Mouse (Mus musculus) testis, adult 2 months (tissue): ENCODE measurements at regions not wholly inside any gene's neighbourhood (a gene's known extent, or its start where the extent isn't known, plus 50 kb on each side); places are given as distances from the start of the nearest gene placed in this dataset.
"Not testable (repeated sequence)": the region's sequence is repeated elsewhere in the genome, so short reads cannot be mapped to it uniquely, and the experiment has no call there.

Experiments
- H3K27ac ChIP-seq: fragments of 200-500 bp; 2 replicates; pipeline ENCODE4 v1.5.1; 2012; ENCODE audit warnings: low read depth, low read length; ENCODE audit not compliant: control insufficient read depth, insufficient read depth
- H3K27me3 ChIP-seq: fragments of 200-500 bp; 2 replicates; pipeline ENCODE4 v1.6.1; 2012; ENCODE audit warnings: mild to moderate bottlenecking, low read length, moderate library complexity; ENCODE audit not compliant: control insufficient read depth, insufficient read depth
- H3K36me3 ChIP-seq: fragments of 200-500 bp; 2 replicates; pipeline ENCODE4 v1.6.1; 2012; ENCODE audit warnings: mild to moderate bottlenecking, low read length; ENCODE audit not compliant: control insufficient read depth, insufficient read depth
- H3K4me1 ChIP-seq: fragments of 200-500 bp; 2 replicates; pipeline ENCODE4 v1.6.1; 2012; ENCODE audit warnings: low read length; ENCODE audit not compliant: control insufficient read depth, insufficient read depth
- H3K4me3 ChIP-seq: fragments of 200-500 bp; 2 replicates; pipeline ENCODE4 v1.5.1; 2012; ENCODE audit warnings: low read depth, mild to moderate bottlenecking, low read length, moderate library complexity, mixed read lengths; ENCODE audit not compliant: control insufficient read depth
- CTCF ChIP-seq: fragments of 200-500 bp; IDR thresholded peaks from 2 replicates; pipeline ENCODE4 v1.5.1; 2012; ENCODE audit warnings: low read depth, mild to moderate bottlenecking, inconsistent platforms, low read length, moderate library complexity; ENCODE audit not compliant: control insufficient read depth, insufficient read depth, insufficient replicate concordance
- POLR2A ChIP-seq: fragments of 200-500 bp; IDR thresholded peaks from 2 replicates; pipeline ENCODE4 v1.6.1; 2012; ENCODE audit warnings: low read depth, mild to moderate bottlenecking, inconsistent platforms, low read length, moderate library complexity; ENCODE audit not compliant: control insufficient read depth

DNA sequence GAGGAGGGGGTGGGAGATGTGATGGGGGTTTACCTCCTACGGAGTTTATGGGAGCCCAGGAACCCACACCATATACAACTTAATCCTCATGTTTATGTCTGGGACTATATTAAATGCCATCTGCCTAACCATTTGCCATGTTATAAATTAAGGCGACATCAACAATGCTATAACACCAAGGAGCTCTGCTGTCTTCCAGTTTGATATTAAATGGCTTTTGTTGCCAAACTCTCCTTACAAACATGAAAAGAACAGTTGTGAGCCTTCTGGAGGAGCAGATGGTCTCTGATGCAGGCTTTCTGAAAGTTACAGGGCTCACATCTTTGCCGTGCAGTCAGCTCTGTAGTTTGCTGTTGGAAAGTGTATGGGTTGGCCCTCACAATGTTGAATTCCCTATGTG lies 470.3 kb upstream of the Sall1 start:
- Histone ChIP-seq H3K27ac (no peak overlapping the region), H3K4me1 (no peaks in the 10 kb centered on the region), H3K4me3 (no peak overlapping the region), H3K36me3 (no peaks in the 10 kb centered on the region), H3K27me3 (no peaks in the 10 kb centered on the region)
- TF ChIP-seq CTCF (no peak), POLR2A (no peak)

DNA sequence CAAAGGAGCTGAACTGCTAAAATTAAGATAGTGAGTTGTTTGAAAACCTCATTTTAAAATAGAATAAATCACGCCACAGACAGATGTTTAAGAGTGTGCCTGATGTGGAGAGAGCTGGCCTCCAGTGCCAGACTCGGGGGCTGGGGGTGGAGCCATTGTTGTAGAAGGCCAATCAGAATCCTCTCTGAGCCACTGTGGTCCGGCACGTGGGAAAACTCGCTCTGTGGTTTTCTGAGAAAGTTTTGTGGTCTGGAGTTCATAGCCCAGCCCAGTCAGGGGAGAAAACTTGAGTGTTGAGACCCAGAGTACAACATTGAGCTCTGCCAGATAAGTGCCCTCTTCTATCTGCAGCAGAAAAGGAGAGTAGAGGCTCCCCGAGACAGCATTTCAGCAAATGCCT lies 463.7 kb upstream of the Sall1 start:
- peaks cover 2% of the 10 kb centered on the region; the same call in 1 of the 2 replicates for H3K4me1 ChIP-seq
- H3K27ac ChIP-seq: no peak overlapping the region
- no peaks in the 10 kb centered on the region for H3K27me3 ChIP-seq
- H3K4me3 ChIP-seq: peak overlapping the region; percentile 0; the same call in 1 of the 2 replicates
- TF ChIP-seq POLR2A: no peak
- TF ChIP-seq CTCF: no peak
- no peaks in the 10 kb centered on the region for H3K36me3 ChIP-seq

DNA sequence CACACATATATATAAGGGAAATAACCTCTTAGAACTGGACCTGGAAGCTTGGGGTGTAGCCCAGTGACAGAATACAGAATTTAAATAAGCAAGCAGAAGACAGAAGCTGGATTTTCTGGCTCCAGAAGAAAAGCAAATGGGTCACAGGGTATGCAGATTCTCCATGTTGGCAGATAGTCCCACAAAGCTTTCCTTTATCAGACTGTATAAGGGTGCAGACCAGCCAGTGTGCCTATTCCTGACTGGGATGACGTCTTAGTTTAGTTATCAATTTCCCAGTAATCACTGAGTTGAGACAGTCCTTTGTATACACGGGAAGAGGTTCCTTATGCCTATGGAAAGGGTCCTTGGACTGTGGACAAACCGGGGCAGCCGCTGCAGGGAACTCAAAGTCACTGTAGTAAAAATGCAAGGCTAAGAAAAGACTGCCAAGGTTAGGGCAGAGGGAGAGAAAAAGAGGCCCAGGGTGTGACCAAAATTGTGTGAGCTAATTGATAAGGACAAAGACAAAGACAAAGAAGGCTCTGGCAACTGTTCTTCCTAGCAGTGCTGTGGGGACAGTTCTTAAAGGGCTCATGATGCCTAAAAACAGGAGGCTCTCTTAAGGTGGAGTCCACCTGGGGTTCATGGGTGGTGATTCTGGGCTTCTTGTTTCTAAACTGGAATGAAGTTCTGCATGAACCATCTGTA lies 459.7 kb upstream of the Sall1 start:
- H3K4me3 ChIP-seq: no peak overlapping the region
- H3K4me1 ChIP-seq: peaks cover 2% of the 10 kb centered on the region; the same call in 1 of the 2 replicates
- H3K27ac ChIP-seq: no peak overlapping the region
- H3K27me3 ChIP-seq: no peaks in the 10 kb centered on the region
- H3K36me3 ChIP-seq: no peaks in the 10 kb centered on the region
- no peak for TF ChIP-seq CTCF

DNA sequence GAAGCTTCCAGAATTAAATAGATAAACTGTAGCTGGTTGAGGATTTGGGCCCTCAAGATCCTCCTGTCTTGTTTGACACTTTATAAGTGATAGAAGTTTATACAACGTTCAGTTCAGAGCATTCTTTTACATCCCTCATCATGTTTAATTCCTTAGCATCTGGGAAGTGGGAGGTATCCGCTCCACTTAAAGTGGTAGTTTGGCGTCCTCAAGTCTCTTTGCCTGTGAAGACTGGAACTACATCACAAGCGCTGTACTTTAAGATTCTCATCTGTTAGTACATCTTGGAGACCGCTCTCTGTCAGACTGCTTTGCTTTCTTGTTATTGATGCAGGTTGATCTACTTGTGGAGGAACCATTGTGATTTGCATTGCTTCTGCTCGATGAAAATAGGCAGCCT lies 459.1 kb upstream of the Sall1 start:
- TF ChIP-seq CTCF (no peak), POLR2A (no peak)
- no peak overlapping the region for H3K4me3 ChIP-seq
- no peaks in the 10 kb centered on the region for H3K36me3 ChIP-seq
- no peaks in the 10 kb centered on the region for H3K27me3 ChIP-seq
- no peak overlapping the region for H3K27ac ChIP-seq
- H3K4me1 ChIP-seq: peaks cover 2% of the 10 kb centered on the region; the same call in 1 of the 2 replicates

DNA sequence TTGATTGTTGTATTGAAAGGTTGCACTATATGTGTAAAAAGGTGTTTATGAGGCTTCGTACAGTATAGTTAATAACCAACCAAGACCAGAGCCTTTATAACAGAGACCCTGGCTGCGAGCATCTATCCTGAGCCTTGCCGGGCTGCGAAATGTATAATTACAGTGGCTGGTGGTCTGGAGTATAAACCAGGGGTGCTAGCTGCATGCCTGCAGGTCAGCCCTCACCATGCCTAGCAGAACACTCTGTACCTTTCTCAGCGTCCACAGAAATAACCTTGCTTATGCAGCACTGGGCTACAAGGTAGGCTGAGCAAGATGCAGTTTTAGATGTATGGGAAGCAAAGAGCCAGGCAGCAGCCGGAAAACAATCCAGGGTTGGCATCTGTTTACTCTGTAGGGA lies 457.8 kb upstream of the Sall1 start:
- Histone ChIP-seq H3K4me3 (no peak overlapping the region), H3K27ac (no peak overlapping the region), H3K27me3 (no peaks in the 10 kb centered on the region), H3K4me1 (no peaks in the 10 kb centered on the region), H3K36me3 (no peaks in the 10 kb centered on the region)
- no peak for TF ChIP-seq POLR2A
- no peak for TF ChIP-seq CTCF

DNA sequence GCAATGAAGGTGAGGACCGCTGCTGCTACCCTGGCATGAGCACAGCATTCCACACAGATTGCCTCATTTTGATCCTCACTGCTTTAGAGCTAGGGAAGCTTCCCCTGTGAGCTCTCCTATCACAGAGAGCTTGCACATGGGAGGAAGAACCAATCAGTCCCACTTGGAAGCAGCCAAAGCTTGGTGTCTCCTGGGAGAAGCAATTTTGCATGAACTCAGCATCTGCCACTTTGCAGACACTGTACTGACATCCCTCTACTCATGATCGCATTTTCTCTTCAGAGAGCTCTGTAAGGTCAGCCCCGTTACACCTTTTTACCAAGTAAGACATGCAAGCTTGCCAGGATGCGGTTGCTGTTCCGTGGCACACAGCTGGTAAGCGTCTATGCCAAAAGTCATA lies 455.9 kb upstream of the Sall1 start:
- H3K27ac ChIP-seq: no peak overlapping the region
- no peak for TF ChIP-seq CTCF
- no peak for TF ChIP-seq POLR2A
- no peaks in the 10 kb centered on the region for H3K4me1 ChIP-seq
- no peak overlapping the region for H3K4me3 ChIP-seq
- H3K27me3 ChIP-seq: no peaks in the 10 kb centered on the region
- no peaks in the 10 kb centered on the region for H3K36me3 ChIP-seq

DNA sequence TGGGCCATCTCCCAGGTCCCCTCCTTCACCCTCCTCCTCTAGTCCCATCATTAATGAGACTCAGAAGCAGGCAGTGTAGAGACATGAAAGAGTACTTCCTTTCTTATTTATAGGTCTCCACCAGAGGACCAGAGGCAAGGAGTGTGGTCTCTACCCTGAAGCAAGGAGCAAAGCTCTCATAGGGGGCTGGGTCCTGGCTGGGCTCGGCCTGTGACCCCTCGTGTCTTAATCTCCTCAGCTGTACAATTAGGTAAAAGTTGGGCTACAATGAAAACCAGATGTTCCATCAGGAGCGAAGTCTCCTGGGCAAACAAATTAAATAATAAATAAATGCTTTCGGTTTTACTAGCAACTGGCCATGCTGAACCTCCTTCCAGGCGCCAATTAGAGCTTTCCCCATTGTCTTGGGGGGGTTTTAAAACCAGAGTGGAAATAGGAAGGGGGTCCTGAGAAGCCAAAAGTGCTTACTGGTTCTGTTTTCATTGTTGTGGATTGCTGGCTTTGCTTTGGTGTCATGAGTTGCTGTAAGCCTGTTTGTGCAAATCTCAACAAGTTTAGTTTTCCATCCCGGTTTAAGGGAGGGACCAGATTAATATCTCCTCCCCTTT lies 454.2 kb upstream of the Sall1 start:
- Histone ChIP-seq H3K27ac (no peak overlapping the region), H3K36me3 (no peaks in the 10 kb centered on the region)

DNA sequence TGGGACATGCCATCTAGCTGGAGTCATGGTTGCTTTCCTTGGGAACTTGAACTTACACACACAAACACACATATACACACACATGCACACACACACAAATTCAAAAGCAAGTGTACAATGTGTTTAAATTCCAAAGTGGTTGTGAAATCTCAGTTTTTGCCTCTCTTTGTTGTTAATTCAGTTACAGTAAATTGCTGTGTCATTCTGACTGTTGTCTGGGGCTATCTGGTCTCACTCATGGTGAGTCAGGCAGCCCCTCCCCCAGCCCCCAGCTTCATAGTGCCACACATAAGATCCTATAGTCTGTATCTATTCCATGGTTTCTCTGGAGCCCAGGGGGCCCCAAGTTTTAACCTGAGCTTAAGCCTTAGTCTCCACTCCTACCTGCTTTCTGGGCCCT lies 448.4 kb upstream of the Sall1 start:
- Histone ChIP-seq H3K4me3 (no peak overlapping the region), H3K4me1 (no peaks in the 10 kb centered on the region), H3K27ac (no peak overlapping the region), H3K36me3 (no peaks in the 10 kb centered on the region), H3K27me3 (no peaks in the 10 kb centered on the region)
- no peak for TF ChIP-seq CTCF

More for the DNA sequence above, 454.2 kb upstream of the Sall1 start:
- H3K4me3 ChIP-seq: no peak overlapping the region
- H3K4me1 ChIP-seq: no peaks in the 10 kb centered on the region
- H3K27me3 ChIP-seq: no peaks in the 10 kb centered on the region
- TF ChIP-seq POLR2A (no peak), CTCF (no peak)

DNA sequence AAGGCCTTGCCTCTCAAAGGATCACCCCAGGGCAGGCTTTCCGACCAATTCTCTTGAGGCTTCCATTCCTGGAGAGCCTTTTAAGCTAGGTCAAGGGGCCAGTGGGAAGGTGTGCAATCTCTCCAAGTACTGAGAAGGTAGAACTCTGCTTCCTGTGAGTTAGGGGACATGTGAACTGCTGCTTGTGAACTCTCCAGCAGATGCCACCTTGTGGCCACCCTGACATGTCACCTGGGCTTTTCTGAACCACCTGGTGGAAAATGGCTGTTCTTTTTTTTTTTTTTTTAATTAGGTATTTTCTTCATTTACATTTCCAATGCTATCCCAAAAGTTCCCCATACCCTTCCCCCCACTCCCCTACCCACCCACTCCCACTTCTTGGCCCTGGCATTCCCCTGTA lies 438.5 kb upstream of the Sall1 start:
- not testable (repeated sequence) for H3K4me1 ChIP-seq, H3K27me3 ChIP-seq, H3K4me3 ChIP-seq, H3K27ac ChIP-seq, H3K36me3 ChIP-seq
